In genomic region chr16:43430030-43430429, GRCm38 (mm10) we compare ENCODE assay signal across 21 mouse cellular contexts.
"Had no signal": no experiment of that assay in that cellular context is flagged by ENCODE, and none has a peak within 500 bp of the region (broad histone marks: within the 10 kb centered on the region; RNA-seq: fewer than 3 reads in every experiment).

No protein-coding gene starts in this region.

- H3K27me3 ChIP-seq: lung, embryonic 15.5 days; midbrain, embryonic 12.5 days; neural tube, embryonic 13.5 days; neural tube, embryonic 15.5 days had no signal

- H3K9ac ChIP-seq: lung, embryonic 15.5 days; midbrain, embryonic 12.5 days; neural tube, embryonic 13.5 days; neural tube, embryonic 15.5 days had no signal

- H3K4me3 ChIP-seq: lung, embryonic 15.5 days; midbrain, embryonic 10.5 days; midbrain, embryonic 12.5 days; myocyte; neural tube, embryonic 13.5 days; neural tube, embryonic 15.5 days had no signal

- DNase-seq: lung, adult 2 months; lung, postnatal 14 days; lung, postnatal 36 days; midbrain, embryonic 14.5 days; retina, postnatal 1 day; right cerebral cortex, adult 18-20 months; right cerebral cortex, postnatal 25 days; right cerebral cortex, postnatal 4 days; spleen, adult 18-20 months; thymus, adult 18-20 months; thymus, postnatal 14 days; thymus, postnatal 36 days had no signal

- H3K27ac ChIP-seq: lung, embryonic 15.5 days; macrophage; midbrain, embryonic 10.5 days; midbrain, embryonic 12.5 days; neural tube, embryonic 13.5 days; neural tube, embryonic 15.5 days had no signal

- H3K4me2 ChIP-seq: lung, embryonic 15.5 days; midbrain, embryonic 12.5 days; neural tube, embryonic 13.5 days; neural tube, embryonic 15.5 days had no signal

- H3K36me3 ChIP-seq: lung, embryonic 15.5 days; midbrain, embryonic 10.5 days; midbrain, embryonic 12.5 days; neural tube, embryonic 13.5 days; neural tube, embryonic 15.5 days had no signal

- H3K4me1 ChIP-seq: lung, embryonic 15.5 days; midbrain, embryonic 10.5 days; neural tube, embryonic 13.5 days; neural tube, embryonic 15.5 days had no signal

- H3K9me3 ChIP-seq: lung, embryonic 15.5 days; midbrain, embryonic 10.5 days; midbrain, embryonic 12.5 days; neural tube, embryonic 13.5 days; neural tube, embryonic 15.5 days had no signal

- ATAC-seq: lung, postnatal 0 days; midbrain, embryonic 16.5 days had no signal
